Mouse (Mus musculus) heart, embryonic 16.5 days (tissue): ENCODE measurements around the gene Pcsk6. TPM values are rescaled to one million over a fixed set of nuclear protein-coding genes. Genes with fewer than 3 reads are reported as not detected.
"Not testable (repeated sequence)": the region's sequence is repeated elsewhere in the genome, so short reads cannot be mapped to it uniquely, and the experiment has no call there.

Experiments used
- ATAC-seq: fragments of 200-750 bp; cut with Nextera tagmentation; replicated peaks from 2 replicates; pipeline ENCODE4 v1.8.0; 2017; ENCODE audit warnings: moderate number of reproducible peaks; ENCODE audit not compliant: insufficient read depth, low FRiP score; ENCODE audit errors: extremely low read depth
- H3K27ac ChIP-seq: fragments of 300-500 bp; sonication (generic); 2 replicates; pipeline ENCODE4 v1.5.1; 2014; ENCODE audit warnings: mild to moderate bottlenecking, low read length, control low read depth, moderate library complexity
- H3K27me3 ChIP-seq: fragments of 300-500 bp; sonication (generic); 2 replicates; pipeline ENCODE4 v1.6.1; 2014; ENCODE audit warnings: low read length, mixed read lengths; ENCODE audit not compliant: control insufficient read depth, insufficient read depth
- H3K36me3 ChIP-seq: fragments of 300-500 bp; sonication (generic); 2 replicates; pipeline ENCODE4 v1.6.1; 2014; ENCODE audit not compliant: control insufficient read depth, insufficient read depth
- H3K4me1 ChIP-seq: fragments of 300-500 bp; sonication (generic); 2 replicates; pipeline ENCODE4 v1.6.1; 2014; ENCODE audit warnings: low read length, mixed read lengths; ENCODE audit not compliant: control insufficient read depth, insufficient read depth
- H3K4me2 ChIP-seq: fragments of 300-500 bp; sonication (generic); 2 replicates; pipeline ENCODE4 v1.6.1; 2014; ENCODE audit warnings: low read depth, mild to moderate bottlenecking, control low read depth, low read length
- H3K4me3 ChIP-seq: fragments of 300-500 bp; sonication (generic); 2 replicates; pipeline ENCODE4 v1.5.1; 2014; ENCODE audit warnings: mild to moderate bottlenecking, control low read depth, low read length
- H3K9ac ChIP-seq: fragments of 300-500 bp; sonication (generic); 2 replicates; pipeline ENCODE4 v1.6.1; 2014; ENCODE audit warnings: low read length, control low read depth
- H3K9me3 ChIP-seq: fragments of 300-500 bp; sonication (generic); replicated peaks from 2 replicates; pipeline ENCODE4 v1.6.1; 2016; ENCODE audit warnings: low read length; ENCODE audit not compliant: control insufficient read depth
- WGBS: fragments of 180-500 bp; shearing (Covaris S2); extraction: QIAGEN DNeasy Blood & Tissue Kit; methylation state at CpG from one replicate; pipeline ENCODE4 v1.1.7; 2014; 5-methylcytosine and 5-hydroxymethylcytosine counted together
- polyA plus RNA-seq: library from polyadenylated mRNA; unstranded; fragments of >200 nt; fragmentation: Nextera tagmentation; extraction: Ambion mirVana; gene quantifications from 2 replicates; pipeline ENCODE4 v1.2.1, GENCODE M21; 2015

Gene Pcsk6
- 1.1 and 1.9 TPM in 2 replicates for polyA plus RNA-seq

- Histone ChIP-seq H3K27me3 (peaks cover 58% of the 10 kb centered on the region), H3K27ac (no peak within 1 kb of the TSS), H3K4me3 (peak within 1 kb of the TSS; percentile 62), H3K4me1 (peaks cover 8% of the 10 kb centered on the region; the same call in 1 of the 2 replicates), H3K9me3 (no peaks in the 10 kb centered on the region), H3K9ac (peak within 1 kb of the TSS; percentile 75), H3K36me3 (no peaks in the 10 kb centered on the region), H3K4me2 (peak within 1 kb of the TSS; percentile 100)
- ATAC-seq: peak; percentile 70
- under 1% methylated on average over 92 of the region's 111 CpGs for WGBS
Measured at GRCm38 (mm10) chr7:65861591-65862472, at the start of gene Pcsk6. Gene Pcsk6 (plus strand): TSS chr7:65861734.

GRCm38 (mm10) chr7:65813611-65814212 is 47.8 kb upstream of the Pcsk6 start:
- Histone ChIP-seq H3K9ac (no peak overlapping the region), H3K4me3 (no peak overlapping the region), H3K27ac (no peak overlapping the region), H3K4me2 (no peak overlapping the region), H3K36me3 (no peaks in the 10 kb centered on the region), H3K27me3 (no peaks in the 10 kb centered on the region), H3K9me3 (0 out of 2 replicates have a peak, but pooled peaks cover 2% of the 10 kb centered on the region), H3K4me1 (no peaks in the 10 kb centered on the region)
- no peak for ATAC-seq
- WGBS: 73% methylated on average over 8 of the region's 8 CpGs

- WGBS: 88% methylated on average over 8 of the region's 8 CpGs
Measured at GRCm38 (mm10) chr7:65817564-65817963, 44.0 kb upstream of the Pcsk6 start.

GRCm38 (mm10) chr7:65820391-65820790 is 41.1 kb upstream of the Pcsk6 start:
- H3K27me3 ChIP-seq: no peaks in the 10 kb centered on the region
- H3K27ac ChIP-seq: no peak overlapping the region
- H3K9me3 ChIP-seq: 0 out of 2 replicates have a peak, but pooled peaks cover 2% of the 10 kb centered on the region
- WGBS: 49% methylated on average over 8 of the region's 8 CpGs
- no peaks in the 10 kb centered on the region for H3K4me1 ChIP-seq
- no peak overlapping the region for H3K4me3 ChIP-seq
- ATAC-seq: no peak
- H3K9ac ChIP-seq: no peak overlapping the region
- no peak overlapping the region for H3K4me2 ChIP-seq
- H3K36me3 ChIP-seq: no peaks in the 10 kb centered on the region

More at GRCm38 (mm10) chr7:65817564-65817963, 44.0 kb upstream of the Pcsk6 start:
- no peaks in the 10 kb centered on the region for H3K4me1 ChIP-seq
- no peak overlapping the region for H3K27ac ChIP-seq
- H3K27me3 ChIP-seq: no peaks in the 10 kb centered on the region
- H3K36me3 ChIP-seq: no peaks in the 10 kb centered on the region
- no peak overlapping the region for H3K4me2 ChIP-seq
- no peak for ATAC-seq
- H3K9me3 ChIP-seq: 0 out of 2 replicates have a peak, but pooled peaks cover 2% of the 10 kb centered on the region
- no peak overlapping the region for H3K9ac ChIP-seq
- no peak overlapping the region for H3K4me3 ChIP-seq

- not testable (repeated sequence) for H3K9ac ChIP-seq, ATAC-seq, H3K27me3 ChIP-seq, H3K4me3 ChIP-seq, H3K36me3 ChIP-seq, H3K27ac ChIP-seq, H3K9me3 ChIP-seq, H3K4me1 ChIP-seq, H3K4me2 ChIP-seq
- 68% methylated on average over 4 of the region's 4 CpGs for WGBS
Measured at GRCm38 (mm10) chr7:65821901-65822300, 39.6 kb upstream of the Pcsk6 start.

- 64% methylated on average over 2 of the region's 2 CpGs for WGBS
- ATAC-seq: no peak
Measured at GRCm38 (mm10) chr7:65822506-65823119, 38.9 kb upstream of the Pcsk6 start.

GRCm38 (mm10) chr7:65839756-65840155 is 21.8 kb upstream of the Pcsk6 start:
- H3K4me3 ChIP-seq: no peak overlapping the region
- WGBS: 93% methylated on average over 3 of the region's 3 CpGs
- no peaks in the 10 kb centered on the region for H3K27me3 ChIP-seq
- no peaks in the 10 kb centered on the region for H3K4me1 ChIP-seq
- no peak for ATAC-seq
- no peaks in the 10 kb centered on the region for H3K36me3 ChIP-seq
- H3K9ac ChIP-seq: no peak overlapping the region
- H3K4me2 ChIP-seq: no peak overlapping the region
- H3K27ac ChIP-seq: no peak overlapping the region
- H3K9me3 ChIP-seq: peaks cover 12% of the 10 kb centered on the region

More at GRCm38 (mm10) chr7:65822506-65823119, 38.9 kb upstream of the Pcsk6 start:
- no peaks in the 10 kb centered on the region for H3K4me1 ChIP-seq
- H3K9ac ChIP-seq: no peak overlapping the region
- no peak overlapping the region for H3K4me2 ChIP-seq
- H3K9me3 ChIP-seq: no peaks in the 10 kb centered on the region
- H3K4me3 ChIP-seq: no peak overlapping the region
- no peak overlapping the region for H3K27ac ChIP-seq
- no peaks in the 10 kb centered on the region for H3K36me3 ChIP-seq
- no peaks in the 10 kb centered on the region for H3K27me3 ChIP-seq

- Histone ChIP-seq H3K27me3 (no peaks in the 10 kb centered on the region), H3K9ac (no peak overlapping the region), H3K27ac (no peak overlapping the region), H3K4me2 (no peak overlapping the region), H3K4me1 (no peaks in the 10 kb centered on the region), H3K4me3 (no peak overlapping the region), H3K36me3 (no peaks in the 10 kb centered on the region), H3K9me3 (peaks cover 14% of the 10 kb centered on the region)
- 43% methylated on average over 2 of the region's 2 CpGs for WGBS
- ATAC-seq: no peak
Measured at GRCm38 (mm10) chr7:65843210-65843609, 18.3 kb upstream of the Pcsk6 start.
